Mouse (Mus musculus): ENCODE measurements around the gene Matn1. TPM values are rescaled to one million over a fixed set of nuclear protein-coding genes. Genes with fewer than 3 reads are reported as not detected.

Matn1 gene
- polyA plus RNA-seq, 2 experiments, result 0.08 to 0.13 TPM

DNA sequence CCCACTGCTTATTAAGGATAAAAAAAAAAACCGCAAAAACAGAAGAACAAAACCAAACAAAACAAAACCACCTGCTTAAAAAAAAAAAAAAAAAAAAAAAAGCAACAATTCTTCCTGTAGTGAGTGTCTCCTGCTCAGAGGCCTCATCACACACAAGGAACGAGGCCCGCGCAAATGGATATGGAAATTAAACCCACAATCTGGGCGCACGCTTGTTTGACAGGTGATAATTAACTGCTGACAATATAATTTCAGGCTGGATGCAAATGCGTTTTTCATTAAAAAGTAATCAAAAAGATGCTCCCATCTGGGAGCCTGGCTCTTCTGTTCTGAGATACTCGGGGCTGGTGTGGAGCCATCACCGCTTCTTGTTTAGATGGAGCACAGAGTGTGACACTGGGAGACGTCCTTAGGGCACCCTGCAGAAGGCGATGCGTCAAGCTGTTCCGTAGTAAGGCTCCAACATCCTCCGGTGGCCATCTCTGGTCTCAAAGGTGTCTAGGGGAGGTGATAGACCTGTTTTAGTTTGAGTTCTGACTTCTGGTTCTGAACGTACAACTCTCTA is 56.5 kb downstream of the Matn1 start:
- Histone ChIP-seq H3K9ac (replicated peaks) (no peak overlapping the region), H3K4me3 (ENCODE audit: insufficient read depth in 1 of 2, low read depth in 2 of 2, low read length in 2 of 2) (no peak overlapping the region), H3K27ac (no peak overlapping the region), H3K9me3 (ENCODE audit: control insufficient read depth, low read length) (no peaks in the 10 kb centered on the region), H3K36me3 (replicated peaks; ENCODE audit: control insufficient read depth, insufficient read depth, low read depth) (no peaks in the 10 kb centered on the region), H3K27me3 (ENCODE audit: control insufficient read depth, insufficient read depth, low read length) (no peaks in the 10 kb centered on the region), H3K4me2 (ENCODE audit: low read depth) (no peak overlapping the region), H3K4me1 (replicated peaks; ENCODE audit: control insufficient read depth in 2 of 2, insufficient read depth in 2 of 2, low read length in 1 of 2) (no peaks in the 10 kb centered on the region)
- no peak for ATAC-seq (ENCODE audit: insufficient read depth)
- DNase-seq (ENCODE audit: low read depth in 3 of 3, low spot score in 3 of 3), result no peak
- TF ChIP-seq EP300 (IDR thresholded peaks at IDR 0.05; ENCODE audit: low read depth) (no peak), CTCF (IDR thresholded peaks at IDR 0.05; ENCODE audit: low read depth) (no peak)
- WGBS (ENCODE audit: insufficient replicate concordance), result 71% methylated on average over 15 of the region's 15 CpGs

Other genes with a start within 250 kb of the Matn1 start
- 7.3 and 9.0 TPM in 2 replicates for gene Sdc3, start 151.8 kb upstream of the Matn1 start, polyA plus RNA-seq (2012; rRNA removed)
- gene Sdc3, start 151.8 kb upstream of the Matn1 start, polyA plus RNA-seq (2014; fragmentation: Nextera tagmentation; extraction: Ambion mirVana), result 4.4 and 5.3 TPM in 2 replicates
- gene Laptm5, start 31.3 kb upstream of the Matn1 start, polyA plus RNA-seq (2012; rRNA removed), result 31.0 and 47.7 TPM in 2 replicates
- gene Laptm5, start 31.3 kb upstream of the Matn1 start, polyA plus RNA-seq (2014; fragmentation: Nextera tagmentation; extraction: Ambion mirVana), result 59.4 and 64.3 TPM in 2 replicates

All from liver, embryonic 14.5 days (tissue).